ENCODE assay signal across 11 mouse cellular contexts in genomic region chr1:72214470-72214961, GRCm38 (mm10). TPM values are rescaled to one million over a fixed set of nuclear protein-coding genes. Genes with fewer than 3 reads are reported as not detected.
A peak's percentile ranks its signal among the peaks of the same experiment; 100 is the strongest.
DNase-seq lines count a peak whose midpoint lies in the region; ATAC-seq and TF ChIP-seq lines count a peak whose summit lies in the region.
"Had no signal": no experiment of that assay in that cellular context is flagged by ENCODE, and none has a peak within 500 bp of the region (broad histone marks: within the 10 kb centered on the region; RNA-seq: fewer than 3 reads in every experiment).

No protein-coding gene starts in this region.

- WGBS in midbrain, postnatal 0 days = 62% methylated on average over 7 of the region's 7 CpGs
- WGBS in midbrain, embryonic 15.5 days = 63% methylated on average over 7 of the region's 7 CpGs
- WGBS in heart, embryonic 14.5 days = 21% methylated on average over 7 of the region's 7 CpGs

- H3K27me3 ChIP-seq in midbrain, postnatal 0 days (ENCODE audit: insufficient read depth, low read length) = 0 out of 2 replicates have a peak, but pooled peaks cover 4% of the 10 kb centered on the region
- H3K27me3 ChIP-seq in midbrain, embryonic 15.5 days (replicated peaks) = peaks cover 7% of the 10 kb centered on the region; the same call in 1 of the 2 replicates
- no peaks in the 10 kb centered on the region for H3K27me3 ChIP-seq in heart, embryonic 14.5 days (ENCODE audit: control insufficient read depth, insufficient read depth, low read length)

- H3K4me3 ChIP-seq in midbrain, postnatal 0 days (ENCODE audit: low read depth, low read length) = no peak overlapping the region
- no peak overlapping the region for H3K4me3 ChIP-seq in midbrain, embryonic 15.5 days
- no peak overlapping the region for H3K4me3 ChIP-seq in heart, embryonic 14.5 days (ENCODE audit: control insufficient read depth in 1 of 2, insufficient read depth in 1 of 2, low read depth in 1 of 2, low read length in 2 of 2)
- H3K4me3 ChIP-seq: hindbrain, embryonic 10.5 days; layer of hippocampus, adult 2 months had no signal

- H3K9me3 ChIP-seq in midbrain, postnatal 0 days (ENCODE audit: low read length) = no peaks in the 10 kb centered on the region
- H3K9me3 ChIP-seq in midbrain, embryonic 15.5 days = no peaks in the 10 kb centered on the region
- H3K9me3 ChIP-seq in heart, embryonic 14.5 days (ENCODE audit: control insufficient read depth, low read length) = no peaks in the 10 kb centered on the region
- H3K9me3 ChIP-seq: hindbrain, embryonic 10.5 days had no signal

- H3K27ac ChIP-seq in midbrain, postnatal 0 days (ENCODE audit: low read depth, low read length) = no peak overlapping the region
- H3K27ac ChIP-seq in midbrain, embryonic 15.5 days = no peak overlapping the region
- peak overlapping the region; percentile 79 to 91 for H3K27ac ChIP-seq in heart, embryonic 14.5 days (replicated peaks in 1 of 2; ENCODE audit: control insufficient read depth in 1 of 2, insufficient read depth in 1 of 2, low read depth in 2 of 2, low read length in 2 of 2)
- H3K27ac ChIP-seq: hindbrain, embryonic 10.5 days; layer of hippocampus, adult 2 months had no signal

- H3K9ac ChIP-seq in midbrain, postnatal 0 days (replicated peaks; ENCODE audit: low read length, poor library complexity, severe bottlenecking) = no peak overlapping the region
- H3K9ac ChIP-seq in midbrain, embryonic 15.5 days = no peak overlapping the region
- H3K9ac ChIP-seq in heart, embryonic 14.5 days (ENCODE audit: low read length) = peak overlapping the region; percentile 50; the same call in 1 of the 2 replicates

- H3K36me3 ChIP-seq in midbrain, postnatal 0 days (ENCODE audit: insufficient read depth, low read length) = no peaks in the 10 kb centered on the region
- H3K36me3 ChIP-seq in midbrain, embryonic 15.5 days (replicated peaks) = no peaks in the 10 kb centered on the region
- H3K36me3 ChIP-seq in heart, embryonic 14.5 days (ENCODE audit: control insufficient read depth, insufficient read depth, low read length) = no peaks in the 10 kb centered on the region
- H3K36me3 ChIP-seq: G1E; hindbrain, embryonic 10.5 days had no signal

- DNase-seq in midbrain, postnatal 0 days (ENCODE audit: low spot score) = peak; percentile 30
- peak; percentile 31 to 66 for DNase-seq in spleen, postnatal 4 days (ENCODE audit: low spot score in 2 of 2)
- no peak for DNase-seq in urinary bladder, postnatal 25 days (ENCODE audit: low spot score)
- no peak for DNase-seq in left cerebral cortex, postnatal 4 days
- no peak for DNase-seq in thymus, postnatal 25 days

- H3K4me1 ChIP-seq in midbrain, postnatal 0 days (ENCODE audit: insufficient read depth, low read length) = 0 out of 2 replicates have a peak, but pooled peaks cover 2% of the 10 kb centered on the region
- H3K4me1 ChIP-seq in midbrain, embryonic 15.5 days = peaks cover 12% of the 10 kb centered on the region
- peaks cover 13 to 14% of the 10 kb centered on the region in 2 experiments for H3K4me1 ChIP-seq in heart, embryonic 14.5 days (ENCODE audit: control insufficient read depth in 2 of 2, insufficient read depth in 2 of 2, low read length in 2 of 2)

- TF ChIP-seq CTCF in midbrain, postnatal 0 days (IDR thresholded peaks at IDR 0.05) = no peak

- H3K4me2 ChIP-seq in midbrain, postnatal 0 days (ENCODE audit: low read depth, low read length, poor library complexity, severe bottlenecking) = no peak overlapping the region
- no peak overlapping the region for H3K4me2 ChIP-seq in midbrain, embryonic 15.5 days
- H3K4me2 ChIP-seq in heart, embryonic 14.5 days (ENCODE audit: low read length) = peak overlapping the region; percentile 35

- intact Hi-C loops in left cerebral cortex, postnatal 4 days (cut with DNase I) = no loop called here

- no peak for ATAC-seq in midbrain, postnatal 0 days (ENCODE audit: low FRiP score)
- no peak for ATAC-seq in midbrain, embryonic 15.5 days (replicated peaks)
- peak; percentile 76 for ATAC-seq in common myeloid progenitor, adult 5-6 weeks (replicated peaks; ENCODE audit: low read depth, poor library complexity, severe bottlenecking)
- ATAC-seq in heart, embryonic 14.5 days (ENCODE audit: insufficient number of reproducible peaks, insufficient read depth, low FRiP score, low read depth) = no peak

RNA-seq across cellular contexts. Expression of gene Mreg, which starts 2.4 kb away (rescaled TPM):
- total RNA-seq in midbrain, postnatal 0 days (2014; rRNA removed) = 1.7 and 2.4 TPM in 2 replicates
- 2.1 and 2.3 TPM in 2 replicates for polyA plus RNA-seq in midbrain, postnatal 0 days (2015; fragmentation: Nextera tagmentation; extraction: Ambion mirVana)
- 1.7 and 2.2 TPM in 2 replicates for polyA plus RNA-seq in midbrain, embryonic 15.5 days (2015; fragmentation: Nextera tagmentation; extraction: Ambion mirVana)
- 0.05 TPM in 1 of 2 replicates, not detected in the other for total RNA-seq in common myeloid progenitor, adult 5-6 weeks (2017)
- 6.5 and 6.8 TPM in 2 replicates for polyA plus RNA-seq in heart, embryonic 14.5 days (2014; fragmentation: Nextera tagmentation; extraction: Ambion mirVana)
- total RNA-seq in left cerebral cortex, postnatal 4 days (2021) = 1 to 10 TPM; 1.1 to 1.6 TPM
- polyA plus RNA-seq: G1E had no signal

Comparison
In these comparisons a context has a peak if more than half of its experiments do, and no peak if none do; other contexts are left out.
1. DNase-seq: peak in midbrain, postnatal 0 days (single experiment) and spleen, postnatal 4 days (2 of 2); none in urinary bladder, postnatal 25 days (single experiment), left cerebral cortex, postnatal 4 days (single experiment) and thymus, postnatal 25 days (single experiment).
2. H3K27ac ChIP-seq: peak in heart, embryonic 14.5 days (2 of 2); none in midbrain, postnatal 0 days (single experiment) and midbrain, embryonic 15.5 days (single experiment).